Mouse (Mus musculus): ENCODE data around the gene Acp1. TPM values are rescaled to one million over a fixed set of nuclear protein-coding genes. Genes with fewer than 3 reads are reported as not detected.

Gene Acp1
- 10 to 100 TPM; 34.8 to 37.6 TPM for total RNA-seq (2021)
- long read RNA-seq, experiment 1, transcript Acp1-201 (6 exons, 3,066 nt) = major isoform, 50 of 87 reads
- long read RNA-seq, experiment 1, transcript Acp1-202 (6 exons, 2,754 nt) = minor isoform, 33 of 87 reads
- long read RNA-seq, experiment 1, partial matches to known transcripts = 2 of 87 reads
- long read RNA-seq, experiment 1, other reads (novel, unspliced or antisense) = 2 of 87 reads
- long read RNA-seq, experiment 2, transcript Acp1-201 (6 exons, 3,066 nt) = major isoform, 38 of 79 reads
- long read RNA-seq, experiment 2, transcript Acp1-202 (6 exons, 2,754 nt) = major isoform, 38 of 79 reads
- long read RNA-seq, experiment 2, partial matches to known transcripts = 0 of 79 reads
- long read RNA-seq, experiment 2, other reads (novel, unspliced or antisense) = 3 of 79 reads

DNA sequence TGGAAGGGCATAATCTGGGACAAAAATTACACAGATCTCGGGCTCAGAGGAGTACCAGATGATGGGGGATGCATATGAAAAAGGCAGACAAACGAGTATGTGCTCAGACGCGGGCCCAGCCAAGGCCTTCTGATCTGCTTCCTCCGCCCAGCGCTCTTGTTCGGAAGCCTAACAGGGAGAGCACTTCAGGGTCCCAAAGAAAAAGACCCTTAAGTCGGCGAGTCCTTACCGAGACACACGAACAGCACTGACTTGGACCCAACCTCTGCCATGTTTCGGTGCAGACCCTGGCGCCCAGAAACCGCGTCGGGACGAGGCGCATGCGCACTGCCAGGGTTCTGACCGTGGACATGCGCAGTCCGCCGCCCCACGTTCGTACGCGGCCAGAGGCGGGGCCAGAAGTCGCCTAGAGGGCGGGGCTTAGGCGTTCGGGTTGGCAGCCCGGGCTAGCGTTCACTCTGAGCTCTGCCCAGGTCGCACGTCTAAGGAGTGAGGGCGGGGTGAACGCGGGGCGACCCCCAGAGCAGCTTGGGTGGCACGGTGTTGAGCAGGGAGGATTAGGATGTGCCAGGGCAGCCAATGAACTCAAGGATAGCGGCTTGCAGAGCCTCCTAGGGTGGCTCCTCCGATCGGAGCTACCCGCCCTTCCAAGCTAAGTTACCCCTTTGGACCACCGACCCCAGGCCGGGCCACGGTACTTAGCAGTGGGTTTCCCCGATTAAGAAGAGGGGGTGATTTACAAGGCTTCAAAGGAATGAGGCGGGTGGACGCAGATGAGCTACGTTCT is at the start of gene Acp1, which contains the start of gene Sh3yl1:
Acp1 (minus strand) TSS at position 329 of the 787 bp plus-strand sequence.
Sh3yl1 (plus strand) TSS at position 408 of the 787 bp plus-strand sequence.
- H3K27ac ChIP-seq = peak within 1 kb of the TSS; percentile 90
- DNase-seq = peak; percentile 96
- no peak for TF ChIP-seq CTCF (IDR thresholded peaks at IDR 0.05)
- intact Hi-C loops (cut with DNase I) = no loop called here
- H3K4me3 ChIP-seq = peak within 1 kb of the TSS; percentile 90

DNA sequence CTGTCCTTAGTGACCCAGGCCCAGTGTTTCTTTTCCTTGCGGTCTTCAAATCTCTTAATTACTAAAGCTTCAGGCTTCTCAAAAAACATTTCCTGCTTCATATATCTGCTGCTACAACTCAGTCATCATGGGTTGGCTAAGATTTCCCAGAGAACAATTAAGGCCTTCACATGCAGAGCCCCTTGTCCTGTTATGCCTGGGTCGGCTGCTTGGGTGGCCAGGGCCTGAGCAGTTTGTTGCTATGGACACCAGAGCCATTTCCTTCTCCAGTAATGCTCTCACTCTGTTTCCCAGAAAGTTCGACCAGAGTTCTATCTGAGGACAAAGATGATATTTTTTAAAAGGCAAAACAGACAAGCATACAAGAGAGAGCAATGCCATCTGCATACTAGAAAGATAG is 32.8 kb upstream of the Acp1 start:
- DNase-seq = no peak
- H3K27ac ChIP-seq = no peak overlapping the region
- H3K4me3 ChIP-seq = no peak overlapping the region
- no peak for TF ChIP-seq CTCF (IDR thresholded peaks at IDR 0.05)
- intact Hi-C loops (cut with DNase I) = no loop called here

DNA sequence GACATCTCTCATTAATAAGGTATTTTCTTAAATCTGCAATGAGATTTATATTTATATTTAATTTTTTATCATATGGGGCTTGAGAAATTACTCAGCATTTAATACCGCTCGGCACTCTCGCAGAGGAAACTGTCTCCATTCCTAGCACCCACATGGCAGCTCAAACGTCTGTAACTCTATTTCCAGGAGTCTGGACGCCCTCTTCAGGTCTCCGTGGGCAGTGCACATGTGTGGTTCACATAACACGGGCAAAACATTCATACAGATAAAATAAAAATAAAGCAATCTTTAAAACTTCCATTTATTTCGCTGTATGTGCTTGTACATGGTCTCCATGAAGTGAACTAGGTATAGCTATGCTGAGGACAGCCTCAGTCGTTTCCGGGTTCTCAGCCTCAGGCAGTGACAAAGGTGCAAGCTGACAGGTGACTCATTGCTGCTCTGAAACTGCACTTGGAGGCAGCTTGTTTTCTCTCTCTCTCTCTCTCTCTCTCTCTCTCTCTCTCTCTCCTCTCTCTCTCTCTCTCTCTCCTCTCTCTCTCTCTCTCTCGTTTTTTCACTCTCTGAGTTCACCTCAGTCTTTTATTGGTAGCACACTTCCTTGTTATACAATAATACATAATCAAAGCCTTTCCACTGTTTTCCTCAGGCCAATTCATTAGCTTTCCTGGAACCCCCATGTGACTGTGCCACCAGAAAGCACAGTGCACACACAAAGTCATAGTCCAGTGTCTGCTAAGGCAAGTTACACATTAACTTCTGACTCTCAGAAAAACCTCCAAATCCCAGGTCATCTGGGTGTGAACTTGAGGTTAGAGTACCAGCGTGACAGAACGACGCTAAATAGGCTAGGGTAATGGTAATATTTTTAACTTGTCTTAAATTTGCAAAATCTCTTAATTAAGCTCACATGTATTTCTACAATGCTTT is 31.9 kb upstream of the Acp1 start:
- no peak overlapping the region for H3K27ac ChIP-seq
- TF ChIP-seq CTCF (IDR thresholded peaks at IDR 0.05) = no peak
- no peak overlapping the region for H3K4me3 ChIP-seq
- DNase-seq = no peak
- intact Hi-C loops (cut with DNase I) = no loop called here

DNA sequence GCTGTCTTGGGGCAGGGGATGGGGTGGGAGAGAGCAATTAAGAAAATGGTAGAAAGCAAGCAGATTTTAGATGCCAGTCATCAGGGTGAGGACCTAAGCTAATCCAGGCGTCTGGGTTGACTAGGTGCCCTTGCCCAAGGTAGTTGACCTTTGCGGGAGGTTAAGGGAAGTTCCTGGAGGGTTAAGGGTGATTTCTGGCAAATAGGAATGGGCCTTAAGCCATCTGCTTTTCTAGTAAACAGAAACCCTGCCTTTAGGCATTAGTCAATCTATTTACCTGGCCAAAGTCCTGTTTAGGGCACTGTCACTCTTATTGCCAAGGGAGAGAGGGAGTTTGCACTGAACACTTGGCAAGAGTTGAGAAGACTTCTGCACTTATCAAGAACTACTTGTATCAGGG is 25.5 kb upstream of the Acp1 start:
- intact Hi-C loops (cut with DNase I) = no loop called here
- no peak for TF ChIP-seq CTCF (IDR thresholded peaks at IDR 0.05)

DNA sequence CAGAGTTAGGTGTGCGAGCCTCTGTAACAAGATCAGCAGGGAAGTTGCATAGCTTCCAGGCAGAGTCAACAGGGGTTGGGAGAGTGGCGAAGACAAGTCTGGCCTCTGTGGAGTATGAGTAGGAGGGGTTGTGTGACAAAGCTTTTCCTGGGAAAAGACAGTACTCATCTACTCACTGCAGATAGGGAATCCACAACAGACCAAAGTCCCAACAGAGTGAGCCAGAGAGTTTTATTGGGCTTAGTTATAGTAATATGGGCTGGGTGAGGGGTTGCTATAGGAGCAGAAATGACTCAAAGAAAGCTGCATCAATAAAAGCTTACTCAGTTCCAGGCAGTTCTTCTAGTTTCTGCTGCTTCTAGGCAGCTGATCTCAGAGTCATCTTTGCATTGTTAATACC is 21.9 kb upstream of the Acp1 start:
- no peak for TF ChIP-seq CTCF (IDR thresholded peaks at IDR 0.05)
- H3K4me3 ChIP-seq = no peak overlapping the region
- H3K27ac ChIP-seq = no peak overlapping the region
- DNase-seq = no peak
- intact Hi-C loops (cut with DNase I) = no loop called here

More for the DNA sequence above, 25.5 kb upstream of the Acp1 start:
- no peak overlapping the region for H3K27ac ChIP-seq
- no peak for DNase-seq
- H3K4me3 ChIP-seq = no peak overlapping the region

DNA sequence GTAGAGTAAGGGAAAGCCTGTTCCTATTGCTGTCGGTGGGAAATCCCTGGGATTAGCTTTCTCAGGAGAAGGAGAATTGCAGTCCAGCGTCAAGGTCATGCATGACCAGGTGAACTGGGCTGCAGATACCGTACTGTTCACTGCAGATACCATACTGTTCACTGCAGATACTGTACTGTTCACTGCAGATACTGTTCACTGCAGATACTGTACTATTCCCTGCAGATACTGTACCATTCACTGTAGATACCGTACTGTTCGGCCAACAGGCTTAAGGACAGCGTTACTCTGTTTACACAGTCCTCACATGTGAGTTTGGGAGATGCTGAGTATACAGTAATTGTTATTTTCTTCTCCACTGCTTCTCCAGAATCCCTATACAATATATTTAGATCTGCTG is 16.8 kb upstream of the Acp1 start:
- Histone ChIP-seq H3K27ac (no peak overlapping the region), H3K4me3 (no peak overlapping the region)
- no peak for DNase-seq
- TF ChIP-seq CTCF (IDR thresholded peaks at IDR 0.05) = no peak
- intact Hi-C loops (cut with DNase I) = no loop called here

DNA sequence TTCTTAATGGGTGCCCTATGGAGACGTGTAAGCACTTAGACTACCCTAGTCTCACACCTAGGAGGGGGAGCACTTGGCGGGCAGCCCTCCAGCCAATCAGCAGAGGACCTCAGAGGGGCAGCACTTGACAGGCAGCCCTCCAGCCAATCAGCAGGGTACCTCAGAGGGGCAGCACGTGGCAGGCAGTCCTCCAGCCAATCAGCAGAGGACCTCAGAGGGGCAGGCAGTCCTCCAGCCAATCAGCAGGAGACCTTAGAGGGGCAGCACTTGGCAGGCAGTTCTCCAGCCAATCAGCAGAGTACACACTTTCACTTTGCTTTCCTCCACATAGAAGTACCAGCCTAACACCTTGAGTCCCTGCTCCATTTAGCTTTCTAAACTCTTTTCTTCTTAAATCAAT is 11.0 kb upstream of the Acp1 start:
- Histone ChIP-seq H3K4me3 (no peak overlapping the region), H3K27ac (no peak overlapping the region)
- intact Hi-C loops (cut with DNase I) = no loop called here
- TF ChIP-seq CTCF (IDR thresholded peaks at IDR 0.05) = no peak
- DNase-seq = no peak

DNA sequence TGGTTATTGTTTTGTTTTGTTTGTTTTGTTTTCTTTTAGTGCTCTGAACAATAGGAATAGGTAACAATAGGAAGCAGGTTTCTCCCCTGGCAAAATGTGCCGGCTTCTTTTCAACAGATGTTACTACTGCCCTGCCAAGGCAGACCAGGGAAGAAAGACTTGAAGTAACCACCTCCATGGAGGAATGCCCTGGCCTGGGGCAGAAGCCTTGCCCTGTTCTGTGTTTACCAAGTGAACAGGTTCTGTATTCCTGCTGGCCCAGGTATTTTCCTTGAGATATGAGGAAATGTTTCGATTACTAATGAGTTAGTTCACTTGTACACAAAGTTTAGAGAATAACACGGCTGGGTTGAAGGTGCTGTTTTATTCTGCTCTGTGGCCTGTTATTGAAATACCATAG is 1.5 kb upstream of the Acp1 start:
- H3K4me3 ChIP-seq = no peak overlapping the region
- no peak overlapping the region for H3K27ac ChIP-seq
- TF ChIP-seq CTCF (IDR thresholded peaks at IDR 0.05) = no peak
- DNase-seq = no peak
- intact Hi-C loops (cut with DNase I) = no loop called here

DNA sequence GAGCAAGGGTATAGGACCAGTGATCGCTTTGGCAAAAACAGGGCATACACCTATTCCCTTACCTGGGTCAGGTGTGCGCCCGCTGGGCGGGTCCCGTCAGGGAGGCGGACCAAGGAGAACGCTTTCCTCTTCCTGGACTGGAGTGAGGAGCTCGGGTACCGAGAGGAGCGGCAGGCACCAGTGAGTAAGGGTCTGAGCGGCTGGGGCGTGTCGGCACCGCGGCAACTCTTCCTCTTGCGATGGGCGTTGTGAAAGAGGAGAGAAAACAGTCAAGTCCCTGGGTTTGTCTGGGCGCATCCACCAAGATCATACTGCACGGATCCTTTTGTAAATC is 626 bp upstream of the Acp1 start:
- peak; percentile 38 for DNase-seq
- intact Hi-C loops (cut with DNase I) = no loop called here
- TF ChIP-seq CTCF (IDR thresholded peaks at IDR 0.05) = no peak
- H3K4me3 ChIP-seq = peak overlapping the region; percentile 90
- peak overlapping the region; percentile 90 for H3K27ac ChIP-seq

DNA sequence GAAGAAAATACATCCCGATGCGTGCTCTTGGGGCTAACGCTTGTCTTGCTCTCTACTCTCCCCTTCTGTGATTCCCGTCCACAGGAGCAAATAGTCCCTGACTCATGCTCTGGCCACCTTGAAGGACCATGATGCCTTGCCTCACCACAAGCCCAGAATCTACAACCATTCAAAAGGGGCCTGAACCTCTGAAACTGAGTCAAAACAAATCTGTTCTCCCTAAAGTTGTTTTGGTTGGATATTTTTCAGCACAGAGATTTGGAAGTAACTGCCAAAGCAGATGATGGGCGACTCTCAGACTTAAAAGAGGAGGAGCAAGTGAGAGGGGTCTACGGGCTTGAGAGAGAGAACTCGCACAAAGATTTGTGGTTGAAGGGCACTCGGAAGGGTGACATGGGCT is 529 bp downstream of the Acp1 start:
- no peak for DNase-seq
- intact Hi-C loops (cut with DNase I) = no loop called here
- no peak for TF ChIP-seq CTCF (IDR thresholded peaks at IDR 0.05)
- Histone ChIP-seq H3K4me3 (peak overlapping the region; percentile 90), H3K27ac (peak overlapping the region; percentile 90)

DNA sequence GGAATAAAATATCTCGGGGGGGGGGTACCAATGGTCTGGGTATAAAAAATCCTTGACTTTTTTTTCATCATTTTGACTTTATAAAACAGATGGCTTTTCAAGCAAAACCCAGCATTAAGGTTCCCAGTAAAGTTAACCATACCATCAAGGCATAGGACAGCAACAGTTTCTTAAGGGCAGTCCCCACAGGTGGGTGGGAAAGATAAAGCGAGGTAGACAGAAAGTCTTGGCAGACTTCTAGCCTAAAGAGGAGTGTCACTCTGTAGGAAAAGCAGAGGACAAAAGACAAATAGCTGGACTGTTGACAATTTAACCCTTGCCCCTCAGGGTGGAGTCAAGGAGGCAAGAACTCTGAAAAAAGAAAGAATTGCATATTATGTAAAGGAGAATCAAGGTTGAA is 1.5 kb downstream of the Acp1 start:
- no peak for TF ChIP-seq CTCF (IDR thresholded peaks at IDR 0.05)

DNA sequence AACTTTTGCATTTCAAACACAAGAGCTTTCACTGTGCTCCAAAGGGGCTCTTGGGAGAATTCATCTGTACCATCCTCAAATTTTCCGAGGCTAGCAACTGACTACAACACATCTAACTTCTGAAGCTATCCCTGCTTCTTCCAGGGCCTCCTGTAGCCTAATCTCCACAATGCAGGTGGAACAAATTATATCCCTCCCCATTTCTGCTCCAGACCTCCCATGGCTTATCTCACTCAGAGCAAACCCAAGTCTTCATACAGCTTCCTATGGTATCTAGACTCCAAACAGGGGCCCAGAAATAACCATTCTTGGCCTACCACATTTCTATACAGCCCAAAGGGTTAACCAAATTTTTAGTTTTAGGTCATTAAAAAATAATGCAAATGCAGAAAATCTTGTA is 2.7 kb downstream of the Acp1 start:
- Histone ChIP-seq H3K27ac (no peak overlapping the region), H3K4me3 (no peak overlapping the region)
- no peak for TF ChIP-seq CTCF (IDR thresholded peaks at IDR 0.05)
- DNase-seq = no peak
- intact Hi-C loops (cut with DNase I) = no loop called here

More for the DNA sequence above, 1.5 kb downstream of the Acp1 start:
- no peak for DNase-seq
- Histone ChIP-seq H3K27ac (no peak overlapping the region), H3K4me3 (no peak overlapping the region)
- intact Hi-C loops (cut with DNase I) = no loop called here

Data from gastrocnemius, adult 2 months (tissue).